Mouse (Mus musculus): ENCODE results near the gene Hira. TPM values are rescaled to one million over a fixed set of nuclear protein-coding genes. Genes with fewer than 3 reads are reported as not detected.
"Not testable (repeated sequence)": the region's sequence is repeated elsewhere in the genome, so short reads cannot be mapped to it uniquely, and the experiment has no call there.

Gene Hira
- polyA plus RNA-seq, 1 experiment from 2014 or later: 8.0 TPM

DNA sequence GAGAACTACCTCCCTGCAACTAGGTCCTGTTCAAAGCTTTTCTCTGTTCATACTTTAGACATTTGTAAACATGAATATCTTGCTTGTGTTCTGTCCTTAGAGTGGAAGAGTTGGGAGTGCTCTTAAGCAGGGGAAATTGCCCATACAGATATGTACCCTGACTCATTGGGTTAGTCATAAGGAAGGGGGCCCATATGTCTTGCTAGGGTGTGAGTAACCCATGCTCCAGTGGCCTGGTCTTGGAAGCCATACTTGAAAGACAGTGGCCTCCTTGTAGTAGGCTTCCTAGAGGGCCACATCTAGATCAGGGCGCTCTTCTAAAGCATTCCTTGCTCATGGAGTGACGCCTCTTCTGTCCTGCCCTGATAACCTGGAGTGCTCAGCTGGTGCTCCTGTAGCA is 73.5 kb downstream of the Hira start:
- no peak overlapping the region for H3K4me2 ChIP-seq (ENCODE audit: low read depth, low read length)
- no peak overlapping the region for H3K27ac ChIP-seq (ENCODE audit: low read length)
- H3K27me3 ChIP-seq (ENCODE audit: control insufficient read depth, insufficient read depth, low read length): no peaks in the 10 kb centered on the region
- H3K4me1 ChIP-seq (ENCODE audit: control insufficient read depth, insufficient read depth, low read length): no peaks in the 10 kb centered on the region
- no peak overlapping the region for H3K9ac ChIP-seq (ENCODE audit: low read length)
- peaks cover 62% of the 10 kb centered on the region for H3K36me3 ChIP-seq (ENCODE audit: control insufficient read depth, insufficient read depth)
- no peaks in the 10 kb centered on the region for H3K9me3 ChIP-seq (replicated peaks; ENCODE audit: control insufficient read depth, low read length)
- H3K4me3 ChIP-seq (ENCODE audit: low read length): no peak overlapping the region
- ATAC-seq (replicated peaks; ENCODE audit: extremely low read depth, insufficient read depth, low FRiP score): no peak
- 88% methylated on average over 2 of the region's 2 CpGs for WGBS

DNA sequence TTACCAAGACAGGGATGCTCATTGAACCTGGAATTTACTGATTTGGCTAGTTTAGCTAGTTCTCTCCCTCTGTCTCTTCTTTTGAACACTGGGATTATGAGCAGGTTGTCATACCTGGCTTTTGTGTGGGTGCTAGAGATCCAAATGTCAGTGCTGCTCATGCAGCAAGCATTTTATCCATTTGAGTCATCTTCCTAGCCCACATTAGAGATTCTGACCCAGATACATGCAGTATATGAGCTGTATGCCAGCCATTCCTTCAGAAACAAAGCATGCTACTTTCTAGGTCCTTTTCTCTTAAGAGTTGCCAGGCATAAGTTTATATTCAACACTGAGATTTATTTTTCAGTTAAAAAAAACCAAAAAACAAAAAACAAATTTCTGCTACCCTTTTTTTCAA is 76.0 kb downstream of the Hira start:
- no peaks in the 10 kb centered on the region for H3K4me1 ChIP-seq (ENCODE audit: control insufficient read depth, insufficient read depth, low read length)
- H3K27ac ChIP-seq (ENCODE audit: low read length): no peak overlapping the region
- no peak overlapping the region for H3K4me3 ChIP-seq (ENCODE audit: low read length)
- no peak for ATAC-seq (replicated peaks; ENCODE audit: extremely low read depth, insufficient read depth, low FRiP score)
- no peaks in the 10 kb centered on the region for H3K27me3 ChIP-seq (ENCODE audit: control insufficient read depth, insufficient read depth, low read length)
- H3K4me2 ChIP-seq (ENCODE audit: low read depth, low read length): no peak overlapping the region
- no peak overlapping the region for H3K9ac ChIP-seq (ENCODE audit: low read length)
- no peaks in the 10 kb centered on the region for H3K9me3 ChIP-seq (replicated peaks; ENCODE audit: control insufficient read depth, low read length)
- peaks cover 70% of the 10 kb centered on the region for H3K36me3 ChIP-seq (ENCODE audit: control insufficient read depth, insufficient read depth)

DNA sequence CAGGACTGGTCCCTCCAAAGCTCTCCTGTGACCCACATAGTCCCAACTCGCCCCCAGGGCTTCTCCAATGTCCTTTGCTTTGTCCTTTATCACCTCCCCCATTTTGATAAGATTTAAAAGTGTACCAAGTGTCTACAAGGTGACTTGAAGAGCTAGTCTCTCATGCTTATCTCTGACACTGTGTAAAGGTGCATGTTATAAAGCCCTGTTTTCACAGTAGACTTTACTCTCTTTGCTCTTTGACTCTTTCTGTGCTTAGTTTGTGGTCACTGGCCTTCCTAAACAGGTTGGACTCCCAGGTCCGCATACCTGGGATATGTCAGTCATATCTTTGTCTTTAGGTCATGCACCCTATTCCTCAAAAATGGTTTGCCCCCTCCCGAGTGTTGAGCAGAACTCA is 78.2 kb downstream of the Hira start:
- H3K27me3 ChIP-seq (ENCODE audit: control insufficient read depth, insufficient read depth, low read length): no peaks in the 10 kb centered on the region
- WGBS: 71% methylated on average over 3 of the region's 3 CpGs
- H3K9ac ChIP-seq (ENCODE audit: low read length): no peak overlapping the region
- no peaks in the 10 kb centered on the region for H3K4me1 ChIP-seq (ENCODE audit: control insufficient read depth, insufficient read depth, low read length)
- no peak overlapping the region for H3K4me2 ChIP-seq (ENCODE audit: low read depth, low read length)
- peaks cover 53% of the 10 kb centered on the region for H3K36me3 ChIP-seq (ENCODE audit: control insufficient read depth, insufficient read depth)
- H3K4me3 ChIP-seq (ENCODE audit: low read length): no peak overlapping the region
- H3K27ac ChIP-seq (ENCODE audit: low read length): no peak overlapping the region
- ATAC-seq (replicated peaks; ENCODE audit: extremely low read depth, insufficient read depth, low FRiP score): no peak
- H3K9me3 ChIP-seq (replicated peaks; ENCODE audit: control insufficient read depth, low read length): no peaks in the 10 kb centered on the region

DNA sequence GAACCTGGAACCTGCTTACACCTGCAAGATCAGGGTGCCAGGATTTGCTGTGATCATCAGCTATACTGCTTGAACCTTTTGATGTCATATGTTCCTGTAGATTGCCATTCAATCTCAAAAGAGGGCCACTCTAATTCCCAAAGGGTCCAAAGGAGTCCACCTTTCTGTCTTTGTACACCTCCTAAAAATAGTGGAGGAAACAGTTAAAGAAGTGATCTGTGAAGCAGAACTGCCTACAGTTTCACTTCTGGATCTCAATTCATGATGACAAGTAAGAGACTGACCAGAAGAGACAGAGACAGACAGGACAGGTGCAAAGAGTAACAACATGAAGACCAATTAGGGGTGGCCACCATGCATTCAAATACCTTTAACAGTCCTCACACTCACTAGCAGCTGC is 86.6 kb downstream of the Hira start:
- Histone ChIP-seq H3K27ac (ENCODE audit: low read length) (no peak overlapping the region), H3K4me3 (ENCODE audit: low read length) (no peak overlapping the region), H3K4me1 (ENCODE audit: control insufficient read depth, insufficient read depth, low read length) (no peaks in the 10 kb centered on the region), H3K9me3 (replicated peaks; ENCODE audit: control insufficient read depth, low read length) (peaks cover 10% of the 10 kb centered on the region), H3K36me3 (ENCODE audit: control insufficient read depth, insufficient read depth) (peaks cover 49% of the 10 kb centered on the region), H3K27me3 (ENCODE audit: control insufficient read depth, insufficient read depth, low read length) (no peaks in the 10 kb centered on the region), H3K4me2 (ENCODE audit: low read depth, low read length) (no peak overlapping the region), H3K9ac (ENCODE audit: low read length) (no peak overlapping the region)
- ATAC-seq (replicated peaks; ENCODE audit: extremely low read depth, insufficient read depth, low FRiP score): no peak

DNA sequence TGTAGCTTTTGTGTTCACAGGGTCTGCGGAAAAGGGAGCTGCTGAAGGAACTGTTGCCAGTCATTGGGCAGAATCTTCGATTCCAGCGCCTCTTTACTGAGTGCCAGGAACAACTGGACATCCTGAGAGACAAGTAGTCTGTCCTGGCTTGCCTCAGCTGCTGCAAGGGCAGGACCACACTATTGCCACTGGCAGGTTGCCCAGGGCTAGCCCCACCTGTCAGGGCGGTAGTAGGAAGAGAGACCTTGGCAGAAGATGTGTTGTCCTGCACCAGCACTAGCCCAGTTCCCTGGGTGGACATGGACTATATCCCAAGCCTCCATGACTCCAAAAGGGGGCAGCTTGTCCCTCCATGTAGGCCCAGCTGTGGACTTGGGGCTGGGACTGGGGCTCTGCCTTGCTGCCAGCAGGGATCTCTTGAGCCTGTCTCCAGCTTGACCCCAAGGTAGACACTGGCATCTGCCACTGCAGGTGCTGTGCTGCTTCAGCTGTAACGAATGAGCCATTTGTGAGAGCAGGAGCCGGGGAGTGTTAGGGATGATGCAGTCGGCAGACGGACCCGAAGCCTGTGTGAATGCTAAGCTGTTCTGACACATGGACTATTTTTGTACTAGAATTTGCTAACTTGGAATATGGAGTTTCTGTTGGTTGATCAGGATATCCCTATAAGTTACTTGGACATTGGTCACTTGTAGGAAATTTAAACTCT is 92.7 kb downstream of the Hira start:
- H3K36me3 ChIP-seq (ENCODE audit: control insufficient read depth, insufficient read depth): peaks cover 33% of the 10 kb centered on the region
- no peaks in the 10 kb centered on the region for H3K27me3 ChIP-seq (ENCODE audit: control insufficient read depth, insufficient read depth, low read length)
- no peak overlapping the region for H3K4me2 ChIP-seq (ENCODE audit: low read depth, low read length)
- H3K9ac ChIP-seq (ENCODE audit: low read length): no peak overlapping the region
- peaks cover 17% of the 10 kb centered on the region for H3K4me1 ChIP-seq (ENCODE audit: control insufficient read depth, insufficient read depth, low read length)
- H3K4me3 ChIP-seq (ENCODE audit: low read length): no peak overlapping the region
- ATAC-seq (replicated peaks; ENCODE audit: extremely low read depth, insufficient read depth, low FRiP score): no peak
- H3K9me3 ChIP-seq (replicated peaks; ENCODE audit: control insufficient read depth, low read length): peaks cover 3% of the 10 kb centered on the region; the same call in 1 of the 2 replicates
- H3K27ac ChIP-seq (ENCODE audit: low read length): no peak overlapping the region
- WGBS: 67% methylated on average over 9 of the region's 9 CpGs

DNA sequence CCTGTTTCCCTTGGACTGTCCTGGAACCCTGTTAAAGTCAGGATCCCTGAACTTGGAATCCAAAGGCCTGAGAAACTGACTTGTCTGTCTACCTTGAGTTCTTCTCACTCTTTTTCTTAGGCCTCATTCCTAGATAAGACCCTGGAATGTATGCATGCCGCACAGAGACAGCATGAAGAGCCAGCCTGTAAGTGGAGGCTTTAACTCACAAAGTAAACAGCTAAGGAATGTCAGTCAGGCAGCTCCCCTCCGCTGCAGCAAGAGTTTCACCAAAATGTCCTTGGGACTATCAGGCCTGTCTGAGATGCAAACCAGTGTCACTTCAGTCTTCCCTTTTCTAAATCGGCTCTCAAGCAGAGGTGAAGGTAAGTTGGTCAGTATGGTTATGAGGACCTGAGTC is 94.0 kb downstream of the Hira start:
- peaks cover 17% of the 10 kb centered on the region for H3K4me1 ChIP-seq (ENCODE audit: control insufficient read depth, insufficient read depth, low read length)
- H3K4me3 ChIP-seq (ENCODE audit: low read length): no peak overlapping the region
- H3K4me2 ChIP-seq (ENCODE audit: low read depth, low read length): no peak overlapping the region
- peaks cover 23% of the 10 kb centered on the region for H3K36me3 ChIP-seq (ENCODE audit: control insufficient read depth, insufficient read depth)
- no peak overlapping the region for H3K9ac ChIP-seq (ENCODE audit: low read length)
- peak overlapping the region; percentile 77 for H3K27ac ChIP-seq (ENCODE audit: low read length)
- peaks cover under 1% of the 10 kb centered on the region for H3K9me3 ChIP-seq (replicated peaks; ENCODE audit: control insufficient read depth, low read length)
- peak; percentile 37; the same call in 1 of the 2 replicates for ATAC-seq (replicated peaks; ENCODE audit: extremely low read depth, insufficient read depth, low FRiP score)
- WGBS: 20% methylated on average over 3 of the region's 3 CpGs
- no peaks in the 10 kb centered on the region for H3K27me3 ChIP-seq (ENCODE audit: control insufficient read depth, insufficient read depth, low read length)

DNA sequence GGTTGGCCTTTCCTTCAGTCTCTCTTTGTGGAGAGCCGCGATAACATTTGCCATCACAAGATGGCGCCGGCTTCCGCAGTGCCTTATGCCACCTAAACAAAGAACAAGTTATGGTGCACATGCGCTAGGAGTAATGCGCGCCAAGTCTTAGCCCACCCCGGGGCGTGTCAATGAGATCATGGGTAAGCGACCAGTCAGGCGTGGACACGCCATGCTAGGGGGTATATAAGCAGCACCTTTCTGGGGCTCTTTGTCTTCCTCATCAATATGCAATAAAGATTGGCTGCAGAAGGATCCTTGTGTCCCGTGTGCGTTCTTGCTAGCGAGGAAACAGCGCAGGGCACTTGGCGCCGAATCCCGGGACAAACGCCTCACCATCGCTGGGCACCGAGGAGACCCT is 98.8 kb downstream of the Hira start:
- not testable (repeated sequence) for ATAC-seq (replicated peaks; ENCODE audit: extremely low read depth, insufficient read depth, low FRiP score); H3K4me2 ChIP-seq (ENCODE audit: low read depth, low read length); H3K27ac ChIP-seq (ENCODE audit: low read length); H3K9ac ChIP-seq (ENCODE audit: low read length); H3K4me3 ChIP-seq (ENCODE audit: low read length); H3K9me3 ChIP-seq (replicated peaks; ENCODE audit: control insufficient read depth, low read length); H3K27me3 ChIP-seq (ENCODE audit: control insufficient read depth, insufficient read depth, low read length); H3K4me1 ChIP-seq (ENCODE audit: control insufficient read depth, insufficient read depth, low read length); H3K36me3 ChIP-seq (ENCODE audit: control insufficient read depth, insufficient read depth)
- 85% methylated on average over 23 of the region's 23 CpGs for WGBS

DNA sequence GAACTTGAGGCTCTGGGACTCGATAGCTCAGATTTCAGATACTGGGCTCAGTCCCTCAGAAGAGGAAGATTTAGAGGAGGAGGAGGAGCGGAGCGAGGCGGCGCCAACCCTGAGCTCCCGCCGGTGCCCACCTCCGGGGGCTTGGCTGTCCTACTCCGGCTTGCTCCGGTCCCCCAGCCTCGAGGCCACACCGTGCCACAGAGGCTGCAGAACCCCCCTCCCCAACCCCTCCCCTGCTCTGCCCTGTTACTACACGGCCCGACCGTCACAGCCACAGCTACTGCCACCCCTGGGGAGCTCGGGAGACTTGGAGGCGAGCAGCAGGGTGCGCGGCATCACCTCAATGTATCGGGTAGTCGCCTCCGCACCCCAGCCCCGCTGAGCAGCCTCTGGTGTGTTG is 99.5 kb downstream of the Hira start:
- Histone ChIP-seq H3K36me3 (ENCODE audit: control insufficient read depth, insufficient read depth) (no peaks in the 10 kb centered on the region), H3K4me2 (ENCODE audit: low read depth, low read length) (peak overlapping the region; percentile 13), H3K9ac (ENCODE audit: low read length) (no peak overlapping the region), H3K27ac (ENCODE audit: low read length) (no peak overlapping the region), H3K4me3 (ENCODE audit: low read length) (peak overlapping the region; percentile 6; the same call in 1 of the 2 replicates), H3K27me3 (ENCODE audit: control insufficient read depth, insufficient read depth, low read length) (no peaks in the 10 kb centered on the region), H3K4me1 (ENCODE audit: control insufficient read depth, insufficient read depth, low read length) (peaks cover 2% of the 10 kb centered on the region), H3K9me3 (replicated peaks; ENCODE audit: control insufficient read depth, low read length) (peaks cover 8% of the 10 kb centered on the region)
- 77% methylated on average over 23 of the region's 23 CpGs for WGBS
- ATAC-seq (replicated peaks; ENCODE audit: extremely low read depth, insufficient read depth, low FRiP score): no peak

DNA sequence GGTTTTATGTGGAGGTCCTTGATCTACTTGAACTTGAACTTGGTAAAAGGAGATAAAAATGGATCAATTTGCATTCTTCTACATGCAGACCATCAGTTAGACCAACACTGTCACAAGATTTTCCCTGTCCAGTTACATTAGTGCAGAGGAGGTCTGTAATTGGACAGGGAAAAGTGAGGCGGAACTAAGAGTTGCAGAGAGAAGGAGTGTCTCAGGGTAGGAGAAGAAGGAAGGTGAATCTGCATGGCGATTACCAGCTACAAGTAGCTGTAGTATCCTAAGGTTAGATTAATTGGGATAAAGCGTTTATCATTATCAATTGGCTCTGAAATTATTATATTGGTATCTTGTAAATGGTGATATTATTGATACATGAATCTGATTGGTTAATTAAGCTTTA is 109.5 kb downstream of the Hira start:
- 86% methylated on average over 3 of the region's 3 CpGs for WGBS
- Histone ChIP-seq H3K9me3 (replicated peaks; ENCODE audit: control insufficient read depth, low read length) (no peaks in the 10 kb centered on the region), H3K4me1 (ENCODE audit: control insufficient read depth, insufficient read depth, low read length) (no peaks in the 10 kb centered on the region), H3K4me2 (ENCODE audit: low read depth, low read length) (no peak overlapping the region), H3K27me3 (ENCODE audit: control insufficient read depth, insufficient read depth, low read length) (no peaks in the 10 kb centered on the region), H3K36me3 (ENCODE audit: control insufficient read depth, insufficient read depth) (no peaks in the 10 kb centered on the region), H3K4me3 (ENCODE audit: low read length) (no peak overlapping the region), H3K9ac (ENCODE audit: low read length) (no peak overlapping the region), H3K27ac (ENCODE audit: low read length) (no peak overlapping the region)
- ATAC-seq (replicated peaks; ENCODE audit: extremely low read depth, insufficient read depth, low FRiP score): no peak

All from heart, embryonic 16.5 days (tissue).